Mouse (Mus musculus): ENCODE results near the gene Gm4969. TPM values are rescaled to one million over a fixed set of nuclear protein-coding genes. Genes with fewer than 3 reads are reported as not detected.

The Gm4969 gene
- polyA plus RNA-seq, 1 experiment from 2014 or later: 2.2 TPM

DNA sequence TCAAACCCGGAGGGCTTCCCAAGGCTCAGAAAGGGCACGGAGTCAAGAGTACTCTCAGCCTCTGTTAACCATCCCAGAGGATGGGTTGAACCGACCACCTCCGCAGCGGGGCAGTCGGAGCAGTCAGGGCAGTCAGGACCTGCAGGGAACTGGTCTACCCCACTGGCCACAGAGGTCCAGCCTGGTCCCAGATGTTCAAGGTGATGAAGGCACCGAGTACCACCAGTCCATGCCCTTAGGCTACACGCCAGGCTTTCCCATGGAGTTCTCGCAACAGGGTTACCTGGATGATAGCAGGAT lies 63.4 kb downstream of the Gm4969 start:
- H3K4me3 ChIP-seq: peak overlapping the region; percentile 29
- H3K27me3 ChIP-seq: no peaks in the 10 kb centered on the region
- peak overlapping the region; percentile 51 for H3K4me2 ChIP-seq
- no peaks in the 10 kb centered on the region for H3K9me3 ChIP-seq
- peaks cover 40% of the 10 kb centered on the region for H3K36me3 ChIP-seq
- peak; percentile 43; the same call in 1 of the 2 replicates for ATAC-seq (ENCODE audit: low FRiP score)
- no peak overlapping the region for H3K27ac ChIP-seq
- peaks cover 16% of the 10 kb centered on the region for H3K4me1 ChIP-seq (replicated peaks)
- peak overlapping the region; percentile 66 for H3K9ac ChIP-seq
- WGBS: 60% methylated on average over 9 of the region's 9 CpGs

DNA sequence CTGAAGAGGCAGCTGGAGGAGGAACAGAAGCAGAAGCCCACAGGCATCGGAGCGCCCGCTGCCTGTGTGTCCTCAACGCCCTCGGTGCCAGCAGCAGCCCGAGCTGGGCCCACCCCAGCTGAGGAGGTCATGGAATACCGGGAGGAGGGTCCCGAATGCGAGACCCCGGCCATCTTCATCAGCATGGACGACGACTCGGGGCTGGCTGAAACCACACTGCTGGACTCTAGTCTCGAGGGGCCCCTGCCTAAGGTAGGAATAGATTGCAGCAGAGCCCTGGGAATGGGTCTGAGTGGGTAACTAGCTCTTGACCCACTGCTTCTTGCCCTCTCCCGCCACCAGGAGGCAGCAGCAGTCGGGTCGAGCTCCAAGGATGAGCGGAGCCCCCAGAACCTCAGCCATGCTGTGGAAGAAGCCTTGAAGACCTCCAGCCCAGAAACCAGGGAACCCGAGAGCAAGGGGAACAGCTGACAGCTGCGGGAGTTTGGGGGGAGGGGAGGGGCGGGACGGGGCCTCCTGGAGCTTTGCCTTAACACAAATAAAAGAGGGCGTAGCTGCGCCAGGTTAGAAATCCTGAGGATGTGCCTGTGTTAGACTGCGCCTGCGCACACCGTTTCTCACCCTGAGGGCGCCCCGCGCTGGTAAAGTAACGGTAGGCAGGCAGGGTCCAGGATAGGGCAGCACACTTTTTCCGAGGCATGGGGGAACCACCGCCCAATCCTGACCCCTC lies 64.0 kb downstream of the Gm4969 start, which contains the start of gene Rsph6a:
Rsph6a (plus strand) TSS at position 644 of the 730 bp plus-strand sequence.
- H3K4me1 ChIP-seq (replicated peaks): peaks cover 16% of the 10 kb centered on the region
- peak within 1 kb of the TSS; percentile 51 for H3K4me2 ChIP-seq
- peak; percentile 58 for ATAC-seq (ENCODE audit: low FRiP score)
- H3K4me3 ChIP-seq: peak within 1 kb of the TSS; percentile 29
- peak within 1 kb of the TSS; percentile 35; the same call in 1 of the 2 replicates for H3K27ac ChIP-seq
- H3K27me3 ChIP-seq: no peaks in the 10 kb centered on the region
- H3K9me3 ChIP-seq: no peaks in the 10 kb centered on the region
- H3K9ac ChIP-seq: peak within 1 kb of the TSS; percentile 66
- 19% methylated on average over 32 of the region's 33 CpGs for WGBS
- H3K36me3 ChIP-seq: peaks cover 45% of the 10 kb centered on the region

DNA sequence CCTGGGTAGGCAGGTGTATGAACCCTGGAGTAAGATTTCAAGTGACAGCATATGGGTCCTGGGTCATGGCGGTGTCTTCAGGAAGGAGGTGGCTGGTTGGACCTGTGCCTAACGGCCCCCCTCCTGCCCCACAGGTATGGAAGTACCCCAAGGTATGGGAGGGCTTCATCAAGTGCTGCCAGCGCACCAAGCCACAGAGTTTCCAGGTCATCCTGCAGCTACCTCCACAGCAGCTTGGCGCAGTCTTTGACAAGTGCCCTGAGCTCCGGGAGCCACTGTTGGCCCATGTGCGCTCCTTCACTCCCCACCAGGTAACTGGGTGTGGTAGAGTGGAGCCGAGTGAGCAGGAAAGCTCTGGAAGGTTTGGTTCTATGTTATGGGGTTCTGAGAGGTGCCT lies 65.0 kb downstream of the Gm4969 start:
- 92% methylated on average over 7 of the region's 7 CpGs for WGBS
- Histone ChIP-seq H3K4me2 (no peak overlapping the region), H3K9me3 (no peaks in the 10 kb centered on the region), H3K4me1 (replicated peaks) (peaks cover 16% of the 10 kb centered on the region), H3K4me3 (no peak overlapping the region), H3K27me3 (no peaks in the 10 kb centered on the region), H3K27ac (no peak overlapping the region), H3K36me3 (peaks cover 56% of the 10 kb centered on the region), H3K9ac (no peak overlapping the region)
- ATAC-seq (ENCODE audit: low FRiP score): no peak

DNA sequence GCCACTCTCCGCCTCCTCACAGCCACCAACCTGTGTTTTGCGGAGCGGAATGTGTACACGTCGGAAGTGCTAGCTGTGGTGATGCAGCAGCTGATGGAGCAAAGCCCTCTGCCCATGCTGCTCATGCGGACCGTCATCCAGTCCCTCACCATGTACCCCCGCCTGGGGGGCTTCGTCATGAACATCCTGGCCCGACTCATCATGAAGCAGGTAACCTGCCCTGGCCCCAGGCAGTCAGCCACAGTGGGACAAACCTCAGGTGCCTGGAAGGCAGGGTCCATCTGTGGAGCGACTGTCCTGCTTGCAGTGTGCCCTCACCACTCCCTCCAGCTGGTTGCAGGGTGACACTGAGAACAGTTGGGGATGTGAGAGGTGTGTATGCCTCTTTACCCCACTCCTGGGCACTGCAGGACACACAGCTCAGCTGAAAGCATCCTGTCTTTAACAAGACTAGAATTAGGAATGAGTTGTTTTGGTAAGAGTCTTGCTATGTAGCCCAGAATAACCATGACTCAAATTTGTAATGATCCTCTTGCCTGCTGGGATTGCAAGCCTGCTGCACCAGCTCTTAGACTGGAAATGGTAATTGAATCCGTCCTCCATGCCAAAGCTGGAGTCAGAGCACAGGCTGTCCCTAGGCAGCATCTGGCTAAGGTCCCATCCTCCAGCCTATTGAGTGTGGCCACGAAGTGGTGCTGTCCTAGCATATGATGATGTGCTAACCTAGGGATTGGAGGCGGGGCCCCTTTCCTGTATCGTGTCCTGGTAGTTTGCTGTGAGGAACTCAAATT lies 65.6 kb downstream of the Gm4969 start:
- no peak overlapping the region for H3K4me2 ChIP-seq
- no peaks in the 10 kb centered on the region for H3K9me3 ChIP-seq
- H3K27me3 ChIP-seq: no peaks in the 10 kb centered on the region
- peaks cover 62% of the 10 kb centered on the region for H3K36me3 ChIP-seq
- H3K27ac ChIP-seq: no peak overlapping the region
- no peak overlapping the region for H3K4me3 ChIP-seq
- H3K9ac ChIP-seq: no peak overlapping the region
- WGBS: 87% methylated on average over 15 of the region's 15 CpGs
- ATAC-seq (ENCODE audit: low FRiP score): no peak
- H3K4me1 ChIP-seq (replicated peaks): peaks cover 16% of the 10 kb centered on the region

DNA sequence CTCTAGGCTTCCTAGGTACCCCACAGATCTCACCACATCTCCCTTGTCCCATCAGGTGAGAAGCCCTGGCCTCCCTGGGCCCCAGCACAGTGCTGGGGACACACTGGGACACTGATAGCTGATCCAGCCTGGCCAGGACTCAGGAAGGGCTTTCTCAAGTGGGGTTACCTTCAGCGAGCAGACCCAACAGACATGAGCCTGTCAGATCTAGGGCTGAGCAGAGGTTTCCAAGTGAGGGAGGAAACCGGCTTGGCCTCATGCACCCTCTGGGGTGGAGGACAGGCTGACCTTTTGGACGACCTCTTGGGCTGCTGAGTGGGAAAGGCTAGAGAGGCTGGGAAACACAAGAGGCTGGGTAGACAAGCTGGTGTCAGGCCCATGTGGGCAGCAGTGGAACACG lies 67.0 kb downstream of the Gm4969 start:
- Histone ChIP-seq H3K9me3 (no peaks in the 10 kb centered on the region), H3K27ac (no peak overlapping the region), H3K4me3 (no peak overlapping the region), H3K36me3 (peaks cover 76% of the 10 kb centered on the region), H3K9ac (no peak overlapping the region), H3K27me3 (no peaks in the 10 kb centered on the region), H3K4me2 (no peak overlapping the region), H3K4me1 (replicated peaks) (peaks cover 16% of the 10 kb centered on the region)
- WGBS: 70% methylated on average over 4 of the region's 4 CpGs
- no peak for ATAC-seq (ENCODE audit: low FRiP score)

DNA sequence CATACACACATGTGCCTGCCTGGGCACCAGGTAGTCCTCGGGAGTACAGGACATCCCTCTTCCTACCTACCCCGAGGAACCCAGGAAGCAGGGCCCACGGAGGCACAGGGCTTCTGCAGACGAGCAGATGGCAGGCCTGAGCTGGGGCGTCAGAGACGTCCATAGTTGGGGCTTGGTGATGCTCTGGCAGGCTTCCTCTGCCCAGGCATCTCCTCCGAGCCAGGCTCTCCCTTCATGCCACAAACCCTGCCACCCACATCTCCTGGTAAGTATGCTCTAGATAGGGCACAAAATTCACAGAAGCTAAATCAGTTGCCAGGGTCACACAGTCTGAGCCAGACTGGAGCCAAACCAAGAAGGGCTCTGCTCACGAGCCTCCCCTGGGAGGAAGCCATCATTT lies 68.0 kb downstream of the Gm4969 start:
- Histone ChIP-seq H3K27me3 (no peaks in the 10 kb centered on the region), H3K27ac (no peak overlapping the region), H3K9me3 (no peaks in the 10 kb centered on the region), H3K4me1 (replicated peaks) (peaks cover 14% of the 10 kb centered on the region), H3K9ac (no peak overlapping the region), H3K36me3 (peaks cover 80% of the 10 kb centered on the region), H3K4me2 (no peak overlapping the region), H3K4me3 (no peak overlapping the region)
- 92% methylated on average over 8 of the region's 8 CpGs for WGBS
- no peak for ATAC-seq (ENCODE audit: low FRiP score)

DNA sequence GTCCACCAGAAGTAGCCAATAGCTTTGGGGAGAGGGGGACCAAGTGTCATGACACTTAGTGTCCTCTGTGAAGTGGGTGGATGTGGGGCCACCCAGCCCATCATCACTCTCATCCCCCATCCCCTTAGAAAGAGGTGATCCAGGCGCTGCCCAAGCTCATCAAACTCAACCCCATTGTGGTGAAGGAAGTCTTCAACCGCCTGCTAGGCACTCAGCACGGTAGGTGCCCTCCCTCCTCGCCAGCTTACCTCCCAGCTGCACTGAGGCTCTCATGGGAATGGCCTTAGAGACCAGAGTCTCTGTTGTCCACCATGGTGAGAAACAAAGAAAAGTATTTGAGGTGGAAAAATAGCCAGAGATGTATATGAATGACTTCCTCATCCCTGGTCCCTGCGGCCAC lies 68.9 kb downstream of the Gm4969 start:
- 91% methylated on average over 5 of the region's 5 CpGs for WGBS
- no peak for ATAC-seq (ENCODE audit: low FRiP score)
- no peak overlapping the region for H3K9ac ChIP-seq

More for the DNA sequence above, 68.9 kb downstream of the Gm4969 start:
- H3K9me3 ChIP-seq: no peaks in the 10 kb centered on the region
- peaks cover 87% of the 10 kb centered on the region for H3K36me3 ChIP-seq
- no peak overlapping the region for H3K4me3 ChIP-seq
- H3K27me3 ChIP-seq: no peaks in the 10 kb centered on the region
- no peak overlapping the region for H3K4me2 ChIP-seq
- no peak overlapping the region for H3K27ac ChIP-seq
- H3K4me1 ChIP-seq (replicated peaks): peaks cover 5% of the 10 kb centered on the region

Small RNA genes lying within 50 kb of the gene (microRNA-seq; reads per million reads assigned to microRNA genes)
- gene Mir3100: not detected

Other genes starting within 250 kb of the Gm4969 start
- gene Pglyrp1, start 247.0 kb downstream of the Gm4969 start, polyA plus RNA-seq (2015; fragmentation: Nextera tagmentation; extraction: Ambion mirVana): 13.7 TPM in 2 replicates
- 23.5 and 23.6 TPM in 2 replicates for gene Ccdc61, start 208.0 kb downstream of the Gm4969 start, polyA plus RNA-seq (2015; fragmentation: Nextera tagmentation; extraction: Ambion mirVana)
- 14.9 and 15.8 TPM in 2 replicates for gene Nova2, start 192.5 kb downstream of the Gm4969 start, polyA plus RNA-seq (2015; fragmentation: Nextera tagmentation; extraction: Ambion mirVana)
- 0.75 and 1.1 TPM in 2 replicates for gene Nanos2, start 131.0 kb downstream of the Gm4969 start, polyA plus RNA-seq (2015; fragmentation: Nextera tagmentation; extraction: Ambion mirVana)
- 4.8 and 5.2 TPM in 2 replicates for gene Mypop, start 127.1 kb downstream of the Gm4969 start, polyA plus RNA-seq (2015; fragmentation: Nextera tagmentation; extraction: Ambion mirVana)
- 23.4 and 24.6 TPM in 2 replicates for gene Irf2bp1, start 114.3 kb downstream of the Gm4969 start, polyA plus RNA-seq (2015; fragmentation: Nextera tagmentation; extraction: Ambion mirVana)
- gene Foxa3, start 94.8 kb downstream of the Gm4969 start, polyA plus RNA-seq (2015; fragmentation: Nextera tagmentation; extraction: Ambion mirVana): not detected in 2 replicates
- gene Sympk, start 94.0 kb downstream of the Gm4969 start, polyA plus RNA-seq (2015; fragmentation: Nextera tagmentation; extraction: Ambion mirVana): 29.7 and 30.1 TPM in 2 replicates
- gene Rsph6a, start 63.7 kb downstream of the Gm4969 start, polyA plus RNA-seq (2015; fragmentation: Nextera tagmentation; extraction: Ambion mirVana): not detected in 2 replicates
- 25.4 and 25.6 TPM in 2 replicates for gene Dmwd, start 42.1 kb downstream of the Gm4969 start, polyA plus RNA-seq (2015; fragmentation: Nextera tagmentation; extraction: Ambion mirVana)
- gene Dmpk, start 34.5 kb downstream of the Gm4969 start, polyA plus RNA-seq (2015; fragmentation: Nextera tagmentation; extraction: Ambion mirVana): 9.4 and 11.6 TPM in 2 replicates
- 2.4 and 2.8 TPM in 2 replicates for gene Six5, start 23.8 kb downstream of the Gm4969 start, polyA plus RNA-seq (2015; fragmentation: Nextera tagmentation; extraction: Ambion mirVana)
- 18.9 and 20.2 TPM in 2 replicates for gene Fbxo46, start 1.5 kb upstream of the Gm4969 start, polyA plus RNA-seq (2015; fragmentation: Nextera tagmentation; extraction: Ambion mirVana)
- 23.1 and 23.8 TPM in 2 replicates for gene Qpctl, start 30.9 kb upstream of the Gm4969 start, polyA plus RNA-seq (2015; fragmentation: Nextera tagmentation; extraction: Ambion mirVana)
- 123 and 128 TPM in 2 replicates for gene Snrpd2, start 31.4 kb upstream of the Gm4969 start, polyA plus RNA-seq (2015; fragmentation: Nextera tagmentation; extraction: Ambion mirVana)
- 1.6 and 2.3 TPM in 2 replicates for gene Gipr, start 47.8 kb upstream of the Gm4969 start, polyA plus RNA-seq (2015; fragmentation: Nextera tagmentation; extraction: Ambion mirVana)
- 6.6 and 8.2 TPM in 2 replicates for gene Eml2, start 58.1 kb upstream of the Gm4969 start, polyA plus RNA-seq (2015; fragmentation: Nextera tagmentation; extraction: Ambion mirVana)
- gene Gpr4, start 94.2 kb upstream of the Gm4969 start, polyA plus RNA-seq (2015; fragmentation: Nextera tagmentation; extraction: Ambion mirVana): 1.8 and 2.3 TPM in 2 replicates
- 36.9 and 37.1 TPM in 2 replicates for gene Opa3, start 110.0 kb upstream of the Gm4969 start, polyA plus RNA-seq (2015; fragmentation: Nextera tagmentation; extraction: Ambion mirVana)
- gene Vasp, start 153.4 kb upstream of the Gm4969 start, polyA plus RNA-seq (2015; fragmentation: Nextera tagmentation; extraction: Ambion mirVana): 38.5 and 39.7 TPM in 2 replicates
- gene Ppm1n, start 161.7 kb upstream of the Gm4969 start, polyA plus RNA-seq (2015; fragmentation: Nextera tagmentation; extraction: Ambion mirVana): 0.49 and 0.69 TPM in 2 replicates
- gene Rtn2, start 164.3 kb upstream of the Gm4969 start, polyA plus RNA-seq (2015; fragmentation: Nextera tagmentation; extraction: Ambion mirVana): 101 and 104 TPM in 2 replicates
- 0.06 and 0.08 TPM in 2 replicates for gene Fosb, start 191.7 kb upstream of the Gm4969 start, polyA plus RNA-seq (2015; fragmentation: Nextera tagmentation; extraction: Ambion mirVana)
- 84.9 and 96.6 TPM in 2 replicates for gene Ercc1, start 226.4 kb upstream of the Gm4969 start, polyA plus RNA-seq (2015; fragmentation: Nextera tagmentation; extraction: Ambion mirVana)
- gene Cd3eap, start 241.1 kb upstream of the Gm4969 start, polyA plus RNA-seq (2015; fragmentation: Nextera tagmentation; extraction: Ambion mirVana): 20.9 and 22.1 TPM in 2 replicates
- gene Ppp1r13l, start 241.4 kb upstream of the Gm4969 start, polyA plus RNA-seq (2015; fragmentation: Nextera tagmentation; extraction: Ambion mirVana): 1.4 and 2.2 TPM in 2 replicates